Mouse (Mus musculus) kidney, adult 2 months (tissue): ENCODE measurements at regions not wholly inside any gene's neighbourhood (a gene's known extent, or its start where the extent isn't known, plus 50 kb on each side); places are given as distances from the start of the nearest gene placed in this dataset.

ENCODE experiments used
- CTCF ChIP-seq: fragments of 200-500 bp; conservative IDR thresholded peaks from 2 replicates; pipeline ENCODE4 v1.5.1; 2011; ENCODE audit warnings: low read depth, mild to moderate bottlenecking, control low read depth, low read length, moderate library complexity, mixed read lengths; ENCODE audit not compliant: insufficient read depth, insufficient read length
- POLR2A ChIP-seq: fragments of 200-500 bp; IDR thresholded peaks from one replicate; pipeline ENCODE4 v1.6.1; 2011; ENCODE audit warnings: low read depth, low read length, control low read depth

DNA sequence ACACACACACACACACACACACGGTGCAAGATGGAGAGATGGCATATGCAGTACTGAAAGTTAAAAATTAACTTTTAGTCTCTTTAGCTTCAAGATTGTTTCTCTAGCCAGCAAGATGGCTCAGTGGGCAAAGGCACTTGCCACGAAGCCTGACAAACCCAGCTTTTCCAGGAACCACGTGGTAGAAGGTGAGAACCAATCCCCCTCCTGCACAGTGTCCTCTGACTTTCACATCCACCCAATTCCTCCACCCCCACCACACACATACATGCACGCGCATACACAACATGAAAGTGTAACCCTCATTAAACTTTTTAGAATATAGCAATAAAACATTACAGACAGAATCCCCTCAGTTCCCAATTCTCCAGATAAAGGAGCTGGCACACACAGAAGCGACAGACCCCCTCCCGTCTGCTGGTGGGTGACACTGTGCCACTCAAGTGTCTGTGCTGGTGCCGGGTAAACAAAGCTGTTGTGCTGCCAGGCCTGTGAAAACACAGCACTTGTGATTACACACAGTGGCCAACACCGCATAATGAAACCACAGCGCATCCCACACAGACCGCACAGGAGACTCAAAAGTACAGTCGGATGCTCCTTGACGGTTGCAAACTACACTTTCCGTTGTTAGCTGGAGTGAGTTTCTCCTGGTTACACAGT lies 82.9 kb upstream of the Elac2 start:
- no peak for TF ChIP-seq CTCF
- no peak for TF ChIP-seq POLR2A
